Mouse (Mus musculus) forebrain, embryonic 15.5 days (tissue): ENCODE measurements at regions not wholly inside any gene's neighbourhood (a gene's known extent, or its start where the extent isn't known, plus 50 kb on each side); places are given as distances from the start of the nearest gene placed in this dataset.

ENCODE experiments used
- ATAC-seq: fragments of 200-750 bp; cut with Nextera tagmentation; replicated peaks from 2 replicates; pipeline ENCODE4 v1.8.0; 2017; ENCODE audit warnings: mild to moderate bottlenecking, moderate TSS enrichment, moderate library complexity
- H3K27ac ChIP-seq: fragments of 300-500 bp; sonication (generic); replicated peaks from 2 replicates; pipeline ENCODE4 v1.5.1; 2015; ENCODE audit warnings: mild to moderate bottlenecking, inconsistent platforms
- H3K27me3 ChIP-seq: fragments of 300-500 bp; sonication (generic); 2 replicates; pipeline ENCODE4 v1.6.1; 2015; ENCODE audit warnings: inconsistent platforms
- H3K36me3 ChIP-seq: fragments of 300-500 bp; sonication (generic); 2 replicates; pipeline ENCODE4 v1.6.1; 2015; ENCODE audit warnings: mild to moderate bottlenecking, inconsistent platforms
- H3K4me1 ChIP-seq: fragments of 300-500 bp; sonication (generic); 2 replicates; pipeline ENCODE4 v1.6.1; 2015; ENCODE audit warnings: inconsistent platforms
- H3K4me2 ChIP-seq: fragments of 300-500 bp; sonication (generic); replicated peaks from 2 replicates; pipeline ENCODE4 v1.6.1; 2015; ENCODE audit warnings: mild to moderate bottlenecking, inconsistent platforms
- H3K4me3 ChIP-seq: fragments of 300-500 bp; sonication (generic); 2 replicates; pipeline ENCODE4 v1.5.1; 2015; ENCODE audit warnings: mild to moderate bottlenecking, inconsistent platforms
- H3K9ac ChIP-seq: fragments of 300-500 bp; sonication (generic); replicated peaks from 2 replicates; pipeline ENCODE4 v1.6.1; 2015; ENCODE audit warnings: mild to moderate bottlenecking, inconsistent platforms
- H3K9me3 ChIP-seq: fragments of 300-500 bp; sonication (generic); 2 replicates; pipeline ENCODE4 v1.6.1; 2016; ENCODE audit warnings: inconsistent platforms
- WGBS: fragments of 180-500 bp; shearing (Covaris S2); methylation state at CpG from one replicate; pipeline ENCODE4 v1.1.7; 2015; ENCODE audit warnings: mixed read lengths; 5-methylcytosine and 5-hydroxymethylcytosine counted together

DNA sequence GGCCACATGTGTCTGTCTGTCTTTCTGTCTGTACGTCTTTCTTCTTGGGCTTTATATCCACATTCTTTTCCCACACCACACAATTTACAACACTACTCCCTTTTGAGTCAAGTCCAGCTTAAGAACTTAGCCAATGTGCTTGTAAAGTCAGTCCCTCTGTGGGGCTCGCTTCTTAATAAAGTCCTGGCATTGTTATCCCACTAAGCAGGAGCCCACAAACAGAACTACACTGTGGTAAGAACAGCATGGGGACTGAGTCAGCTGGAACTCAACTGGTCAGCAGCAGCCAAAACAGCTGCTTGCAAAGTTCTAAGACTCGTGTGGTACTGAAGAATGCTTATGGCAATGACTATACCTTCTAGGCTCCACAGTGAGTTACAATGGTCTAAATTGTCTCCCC, 193.5 kb upstream of the Cxcl12 start:
- H3K36me3 ChIP-seq: no peaks in the 10 kb centered on the region
- ATAC-seq: no peak
- H3K4me1 ChIP-seq: no peaks in the 10 kb centered on the region
- H3K9me3 ChIP-seq: no peaks in the 10 kb centered on the region
- no peaks in the 10 kb centered on the region for H3K27me3 ChIP-seq
- no peak overlapping the region for H3K9ac ChIP-seq
- WGBS: 80% methylated on average over 3 of the region's 3 CpGs
- no peak overlapping the region for H3K27ac ChIP-seq
- no peak overlapping the region for H3K4me3 ChIP-seq
- H3K4me2 ChIP-seq: no peak overlapping the region

- Histone ChIP-seq H3K27ac (no peak overlapping the region), H3K4me3 (no peak overlapping the region), H3K4me2 (no peak overlapping the region), H3K4me1 (peaks cover 10% of the 10 kb centered on the region), H3K9me3 (no peaks in the 10 kb centered on the region), H3K36me3 (no peaks in the 10 kb centered on the region), H3K9ac (no peak overlapping the region), H3K27me3 (no peaks in the 10 kb centered on the region)
- no peak for ATAC-seq
- WGBS: 8% methylated on average over 10 of the region's 10 CpGs
Observed at GRCm38 (mm10) chr6:116980349-116980995, 187.9 kb upstream of the Cxcl12 start.

GRCm38 (mm10) chr6:116985147-116985737, 183.1 kb upstream of the Cxcl12 start:
- no peaks in the 10 kb centered on the region for H3K27me3 ChIP-seq
- no peak overlapping the region for H3K4me3 ChIP-seq
- WGBS: 41% methylated on average over 4 of the region's 4 CpGs
- ATAC-seq: no peak
- H3K4me1 ChIP-seq: peaks cover 7% of the 10 kb centered on the region
- H3K4me2 ChIP-seq: no peak overlapping the region
- no peaks in the 10 kb centered on the region for H3K36me3 ChIP-seq
- no peaks in the 10 kb centered on the region for H3K9me3 ChIP-seq
- no peak overlapping the region for H3K27ac ChIP-seq
- H3K9ac ChIP-seq: no peak overlapping the region

DNA sequence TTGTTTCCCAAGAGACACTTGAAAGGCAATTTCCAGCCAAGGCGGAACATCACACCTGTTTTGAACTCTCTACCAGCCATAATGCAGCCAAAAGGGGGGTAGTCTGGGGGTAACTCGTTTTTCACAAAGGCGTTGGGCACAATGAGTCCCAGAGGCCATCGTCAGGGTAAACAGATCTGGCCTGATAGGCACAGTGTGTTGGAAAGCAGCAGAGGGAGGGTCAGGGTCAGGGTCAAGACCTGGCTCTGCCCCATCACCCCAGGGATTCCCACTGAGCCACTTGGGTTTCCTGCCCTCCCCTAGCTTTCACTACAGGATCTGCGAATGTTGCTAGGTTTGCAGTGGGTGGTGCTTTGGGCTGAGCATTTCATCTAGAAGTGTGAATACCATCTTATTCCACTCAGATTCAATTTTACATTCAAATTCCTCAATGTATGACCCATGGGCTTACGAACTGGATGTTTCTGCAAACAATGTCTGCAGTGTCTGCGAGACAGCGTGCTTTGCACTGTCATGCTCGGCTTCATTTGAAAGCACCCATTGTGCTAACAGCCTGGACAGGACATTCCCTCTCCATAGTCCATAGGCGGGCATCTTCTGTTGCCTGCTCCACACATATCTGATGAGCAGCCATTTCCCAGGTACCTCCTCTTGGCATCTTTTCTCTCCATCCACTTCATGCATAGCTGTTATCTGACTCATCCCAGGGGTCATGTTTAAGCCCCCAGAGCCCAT, 181.9 kb upstream of the Cxcl12 start:
- H3K4me2 ChIP-seq: no peak overlapping the region
- no peak overlapping the region for H3K9ac ChIP-seq
- H3K36me3 ChIP-seq: no peaks in the 10 kb centered on the region
- H3K27ac ChIP-seq: no peak overlapping the region
- WGBS: 46% methylated on average over 10 of the region's 10 CpGs
- no peak overlapping the region for H3K4me3 ChIP-seq
- H3K4me1 ChIP-seq: no peaks in the 10 kb centered on the region
- H3K27me3 ChIP-seq: no peaks in the 10 kb centered on the region
- no peaks in the 10 kb centered on the region for H3K9me3 ChIP-seq
- no peak for ATAC-seq

- no peak overlapping the region for H3K27ac ChIP-seq
- no peak overlapping the region for H3K9ac ChIP-seq
- H3K27me3 ChIP-seq: no peaks in the 10 kb centered on the region
- H3K4me1 ChIP-seq: no peaks in the 10 kb centered on the region
- ATAC-seq: no peak
- whole genome bisulfite sequencing: 84% methylated on average over 5 of the region's 5 CpGs
- no peak overlapping the region for H3K4me2 ChIP-seq
- no peaks in the 10 kb centered on the region for H3K36me3 ChIP-seq
- no peaks in the 10 kb centered on the region for H3K9me3 ChIP-seq
- H3K4me3 ChIP-seq: no peak overlapping the region
Observed at GRCm38 (mm10) chr6:116987243-116987642, 181.1 kb upstream of the Cxcl12 start.

DNA sequence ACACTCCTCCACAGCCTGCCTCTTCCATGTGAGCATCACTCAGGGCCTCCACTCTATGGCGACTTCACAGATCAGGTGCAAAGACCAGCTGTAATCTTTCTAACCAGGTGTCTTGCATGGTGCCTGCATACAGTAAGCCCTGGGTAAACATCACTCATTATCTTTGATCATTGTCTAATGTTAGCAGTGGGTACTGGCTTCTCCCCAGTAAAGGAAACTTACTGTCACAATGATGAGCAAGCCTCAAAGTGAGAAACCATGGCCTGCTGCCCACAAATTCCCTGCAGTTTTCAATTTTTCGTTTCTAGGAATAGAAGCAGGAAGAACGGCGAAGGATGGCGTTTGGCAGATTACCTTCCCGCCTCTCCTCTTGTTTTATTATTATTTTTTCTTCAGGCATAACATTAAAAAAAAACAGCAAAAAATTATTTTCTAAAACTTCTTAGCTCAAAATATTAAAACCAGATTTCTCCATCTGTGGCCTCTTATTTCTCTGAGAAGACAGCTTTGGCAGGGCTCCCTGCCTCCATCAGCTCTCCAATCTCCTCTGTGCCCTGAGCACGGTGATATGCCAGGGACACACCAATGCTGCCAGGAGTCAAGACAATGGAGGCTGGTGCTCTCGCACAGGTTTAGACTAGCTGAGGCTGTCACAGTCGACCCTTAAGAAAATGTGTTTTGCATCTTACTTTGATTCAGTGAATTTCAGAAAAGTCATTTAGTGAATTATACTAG, 169.2 kb upstream of the Cxcl12 start:
- Histone ChIP-seq H3K4me2 (no peak overlapping the region), H3K9me3 (no peaks in the 10 kb centered on the region), H3K36me3 (no peaks in the 10 kb centered on the region), H3K9ac (no peak overlapping the region), H3K27ac (no peak overlapping the region), H3K4me1 (peaks cover 20% of the 10 kb centered on the region), H3K27me3 (no peaks in the 10 kb centered on the region), H3K4me3 (no peak overlapping the region)
- no peak for ATAC-seq
- WGBS: 61% methylated on average over 9 of the region's 9 CpGs

DNA sequence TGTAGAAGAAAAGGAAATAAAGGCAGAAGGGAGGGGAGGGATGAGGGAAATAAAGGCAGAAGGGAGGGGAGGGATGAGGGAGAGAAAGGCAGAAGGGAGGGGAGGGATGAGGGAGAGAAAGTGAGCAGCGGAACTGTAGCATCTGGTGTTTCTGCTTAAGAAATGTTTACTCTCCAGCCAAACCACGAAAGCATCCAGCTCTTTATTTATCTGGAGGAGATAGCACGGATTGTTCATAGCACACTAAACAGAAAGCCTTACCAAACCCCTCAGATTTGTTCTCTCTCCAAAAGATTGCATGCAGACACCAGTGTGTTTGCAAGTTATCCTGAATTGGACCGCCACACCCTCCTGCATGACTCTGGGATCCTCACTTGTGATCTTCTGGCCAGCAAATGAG, 168.4 kb upstream of the Cxcl12 start:
- WGBS: 51% methylated on average over 4 of the region's 4 CpGs

DNA sequence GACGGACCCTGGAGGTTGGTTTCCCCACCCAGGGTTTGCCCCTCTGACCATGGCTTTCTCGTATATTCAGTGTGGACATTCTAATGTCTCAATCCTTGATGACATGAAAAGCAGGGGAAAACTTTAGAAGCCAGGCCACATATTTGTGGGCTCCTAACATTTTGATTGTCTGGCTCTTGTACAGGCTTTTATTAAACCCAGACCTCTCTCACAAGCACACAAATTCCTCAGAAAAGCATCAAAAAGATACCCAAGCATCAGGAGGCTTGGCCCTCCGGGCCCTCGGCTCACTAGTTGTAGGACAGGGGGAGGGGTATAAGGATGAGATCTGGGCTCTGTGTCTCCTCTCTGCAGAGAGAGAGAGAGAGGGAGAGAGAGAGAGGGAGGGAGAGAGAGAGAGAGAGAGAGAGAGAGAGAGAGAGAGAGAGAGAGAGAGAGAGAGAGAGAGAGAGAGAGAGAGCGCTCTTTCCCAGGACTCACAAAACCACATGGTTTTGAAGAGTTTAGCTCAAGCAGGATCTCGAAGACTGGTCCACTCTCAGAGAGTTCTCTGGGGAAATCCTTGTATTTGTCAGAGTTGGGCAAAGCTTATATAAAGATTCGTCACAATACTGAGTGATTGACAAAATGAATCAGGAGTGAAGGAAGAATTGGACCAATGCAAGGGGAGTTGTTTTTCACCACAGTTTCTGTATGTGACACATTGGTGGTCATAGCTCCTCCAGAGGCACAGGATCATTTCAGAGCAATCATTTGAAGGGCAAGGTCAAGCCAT, 167.2 kb upstream of the Cxcl12 start:
- Histone ChIP-seq H3K4me3 (no peak overlapping the region), H3K27me3 (no peaks in the 10 kb centered on the region), H3K36me3 (no peaks in the 10 kb centered on the region), H3K27ac (no peak overlapping the region), H3K9me3 (no peaks in the 10 kb centered on the region), H3K4me1 (peaks cover 20% of the 10 kb centered on the region), H3K9ac (no peak overlapping the region), H3K4me2 (no peak overlapping the region)
- ATAC-seq: no peak
- 71% methylated on average over 7 of the region's 7 CpGs for WGBS

More for the DNA sequence above, 168.4 kb upstream of the Cxcl12 start:
- no peaks in the 10 kb centered on the region for H3K27me3 ChIP-seq
- no peak overlapping the region for H3K9ac ChIP-seq
- no peak overlapping the region for H3K4me2 ChIP-seq
- H3K9me3 ChIP-seq: no peaks in the 10 kb centered on the region
- H3K27ac ChIP-seq: no peak overlapping the region
- H3K36me3 ChIP-seq: no peaks in the 10 kb centered on the region
- peaks cover 20% of the 10 kb centered on the region for H3K4me1 ChIP-seq
- no peak for ATAC-seq
- no peak overlapping the region for H3K4me3 ChIP-seq

GRCm38 (mm10) chr6:117012621-117013020, 155.7 kb upstream of the Cxcl12 start:
- H3K4me2 ChIP-seq: no peak overlapping the region
- H3K4me1 ChIP-seq: no peaks in the 10 kb centered on the region
- H3K36me3 ChIP-seq: no peaks in the 10 kb centered on the region
- no peak overlapping the region for H3K27ac ChIP-seq
- H3K27me3 ChIP-seq: no peaks in the 10 kb centered on the region
- H3K4me3 ChIP-seq: no peak overlapping the region
- 86% methylated on average over 5 of the region's 5 CpGs for WGBS
- H3K9ac ChIP-seq: no peak overlapping the region
- no peak for ATAC-seq
- H3K9me3 ChIP-seq: no peaks in the 10 kb centered on the region

- Histone ChIP-seq H3K4me1 (no peaks in the 10 kb centered on the region), H3K4me3 (no peak overlapping the region), H3K4me2 (no peak overlapping the region), H3K9me3 (no peaks in the 10 kb centered on the region), H3K27ac (no peak overlapping the region), H3K9ac (no peak overlapping the region), H3K36me3 (no peaks in the 10 kb centered on the region), H3K27me3 (no peaks in the 10 kb centered on the region)
- 95% methylated on average over 3 of the region's 3 CpGs for WGBS
- ATAC-seq: no peak
Observed at GRCm38 (mm10) chr6:117015461-117015860, 152.9 kb upstream of the Cxcl12 start.

GRCm38 (mm10) chr6:117021851-117022250, 146.5 kb upstream of the Cxcl12 start:
- Histone ChIP-seq H3K4me2 (no peak overlapping the region), H3K9ac (no peak overlapping the region), H3K27ac (no peak overlapping the region), H3K4me3 (no peak overlapping the region), H3K4me1 (no peaks in the 10 kb centered on the region), H3K36me3 (no peaks in the 10 kb centered on the region), H3K27me3 (no peaks in the 10 kb centered on the region), H3K9me3 (no peaks in the 10 kb centered on the region)
- ATAC-seq: no peak
- WGBS: 88% methylated on average over 10 of the region's 10 CpGs
